Mouse (Mus musculus) spleen, postnatal 14 days (tissue): ENCODE data around the gene Arhgdia.
A peak's percentile ranks its signal among the peaks of the same experiment; 100 is the strongest.
"Not testable (repeated sequence)": the region's sequence is repeated elsewhere in the genome, so short reads cannot be mapped to it uniquely, and the experiment has no call there.

Experiments used
- DNase-seq, 2 experiments: peaks; one replicate each; pipeline ENCODE4 v3.0.0; 2021 to 2022; ENCODE audit warnings: low spot score in 2 of 2

The Arhgdia gene

GRCm38 (mm10) chr11:120613481-120613972 is 32.1 kb upstream of the Arhgdia start:
- DNase-seq: no peak

- DNase-seq: peak; percentile 57 to 78
Observed at GRCm38 (mm10) chr11:120612763-120613162, 31.3 kb upstream of the Arhgdia start.

- DNase-seq: no peak
Observed at GRCm38 (mm10) chr11:120610477-120611046, 29.1 kb upstream of the Arhgdia start.

GRCm38 (mm10) chr11:120609250-120609649 is 27.8 kb upstream of the Arhgdia start:
- DNase-seq: no peak

GRCm38 (mm10) chr11:120608241-120609034 is 27.0 kb upstream of the Arhgdia start, which contains the start of gene Npb:
Npb (plus strand) TSS chr11:120608477.
- DNase-seq: no peak

- no peak for DNase-seq
Observed at GRCm38 (mm10) chr11:120606764-120607163, 25.3 kb upstream of the Arhgdia start.

- DNase-seq: no peak
Observed at GRCm38 (mm10) chr11:120605667-120606066, 24.2 kb upstream of the Arhgdia start.

GRCm38 (mm10) chr11:120603545-120603944 is 22.1 kb upstream of the Arhgdia start:
- DNase-seq: no peak

- DNase-seq: no peak
Observed at GRCm38 (mm10) chr11:120600716-120601115, 19.3 kb upstream of the Arhgdia start.

- DNase-seq: no peak
Observed at GRCm38 (mm10) chr11:120598990-120599549, 17.6 kb upstream of the Arhgdia start.

- peak; percentile 88 to 93 for DNase-seq
Observed at GRCm38 (mm10) chr11:120598283-120598989, 17.0 kb upstream of the Arhgdia start, which contains the start of the genes Alyref and Anapc11. Alyref (minus strand) TSS chr11:120598365. Anapc11 (plus strand) TSS chr11:120598421.

GRCm38 (mm10) chr11:120597240-120598235 is 16.1 kb upstream of the Arhgdia start:
- no peak for DNase-seq

GRCm38 (mm10) chr11:120588531-120588930 is 7.1 kb upstream of the Arhgdia start:
- DNase-seq: no peak

- no peak for DNase-seq
Observed at GRCm38 (mm10) chr11:120583937-120584336, 2.5 kb upstream of the Arhgdia start.

- DNase-seq: not testable (repeated sequence)
Observed at GRCm38 (mm10) chr11:120582982-120583293, 1.5 kb upstream of the Arhgdia start.

- DNase-seq: no peak
Observed at GRCm38 (mm10) chr11:120582268-120582981, 1.0 kb upstream of the Arhgdia start.

GRCm38 (mm10) chr11:120580871-120581331 is 523 bp downstream of the Arhgdia start:
- DNase-seq: peak in 1 of 2 experiments; percentile 34

- DNase-seq: no peak
Observed at GRCm38 (mm10) chr11:120580190-120580589, 1.2 kb downstream of the Arhgdia start.

- peak; percentile 62 to 83 for DNase-seq
Observed at GRCm38 (mm10) chr11:120579316-120580107, 1.9 kb downstream of the Arhgdia start.
